Mouse (Mus musculus): ENCODE data around the gene Fxyd2. TPM values are rescaled to one million over a fixed set of nuclear protein-coding genes. Genes with fewer than 3 reads are reported as not detected.

The Fxyd2 gene
- polyA plus RNA-seq (2014; fragmentation: Nextera tagmentation; extraction: Ambion mirVana), result 8.0 and 14.1 TPM in 2 replicates

DNA sequence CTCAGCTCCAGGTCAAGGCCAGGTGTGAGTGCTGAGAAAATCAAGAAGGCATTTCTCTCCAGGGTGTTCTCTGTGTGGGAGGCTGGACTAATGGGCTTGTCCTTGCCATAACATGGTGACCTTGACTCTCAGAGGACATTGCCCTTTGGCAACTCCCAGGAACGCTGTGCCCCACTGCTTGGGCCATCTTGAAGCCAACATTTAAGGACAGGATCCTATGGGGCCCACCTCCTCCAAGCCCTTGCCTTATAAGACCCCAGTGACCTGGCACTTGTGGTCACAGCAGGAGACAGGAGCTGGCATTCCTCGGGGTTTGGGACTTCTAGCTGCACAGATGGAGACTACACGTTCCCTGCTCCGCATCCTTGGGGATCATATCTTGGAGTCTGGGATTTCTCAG, at the start of gene Fxyd2:
Gene Fxyd2 (plus strand): TSS at position 236 of the 400 bp plus-strand sequence.
- ATAC-seq (ENCODE audit: low FRiP score, low TSS enrichment) (no peak), DNase-seq (no peak)
- H3K4me1 ChIP-seq (ENCODE audit: control insufficient read depth, insufficient read depth, low read length), result no peaks in the 10 kb centered on the region
- H3K36me3 ChIP-seq (ENCODE audit: control insufficient read depth, insufficient read depth, low read length), result peaks cover 23% of the 10 kb centered on the region
- H3K4me3 ChIP-seq (replicated peaks; ENCODE audit: low read depth, low read length), result no peak within 1 kb of the TSS
- H3K27ac ChIP-seq (replicated peaks; ENCODE audit: low read depth, low read length), result no peak within 1 kb of the TSS
- no peak within 1 kb of the TSS for H3K4me2 ChIP-seq (ENCODE audit: low read length)
- H3K9me3 ChIP-seq (ENCODE audit: control insufficient read depth, low read length), result no peaks in the 10 kb centered on the region
- H3K27me3 ChIP-seq (ENCODE audit: control insufficient read depth, insufficient read depth, low read length), result no peaks in the 10 kb centered on the region
- 76% methylated on average over 4 of the region's 4 CpGs for WGBS
- no peak within 1 kb of the TSS for H3K9ac ChIP-seq (replicated peaks; ENCODE audit: low read length)

DNA sequence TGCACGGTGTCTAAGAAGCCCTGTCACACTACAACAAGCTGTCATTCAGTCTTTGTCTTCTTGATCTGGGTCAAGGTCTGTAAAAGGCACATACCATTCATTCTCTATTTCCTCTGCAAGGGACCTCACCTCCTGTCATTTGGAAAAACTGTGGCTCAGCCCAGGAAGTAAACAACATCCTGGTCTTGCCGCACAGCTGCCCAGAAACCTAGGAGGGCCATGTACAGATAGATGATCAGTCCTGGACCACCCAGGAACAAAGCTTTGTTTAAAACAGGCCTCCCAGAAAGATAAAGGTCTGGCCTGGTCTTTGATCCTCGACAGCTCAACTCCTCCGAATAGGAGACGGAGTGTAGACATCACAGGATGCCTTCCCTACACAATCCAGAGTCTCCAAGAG, 49.6 kb upstream of the Fxyd2 start:
- Histone ChIP-seq H3K36me3 (ENCODE audit: control insufficient read depth, insufficient read depth, low read length) (no peaks in the 10 kb centered on the region), H3K9me3 (ENCODE audit: control insufficient read depth, low read length) (no peaks in the 10 kb centered on the region), H3K4me2 (ENCODE audit: low read length) (no peak overlapping the region), H3K4me1 (ENCODE audit: control insufficient read depth, insufficient read depth, low read length) (no peaks in the 10 kb centered on the region), H3K27ac (replicated peaks; ENCODE audit: low read depth, low read length) (no peak overlapping the region), H3K9ac (replicated peaks; ENCODE audit: low read length) (no peak overlapping the region), H3K27me3 (ENCODE audit: control insufficient read depth, insufficient read depth, low read length) (no peaks in the 10 kb centered on the region), H3K4me3 (replicated peaks; ENCODE audit: low read depth, low read length) (no peak overlapping the region)
- no peak for ATAC-seq (ENCODE audit: low FRiP score, low TSS enrichment)
- WGBS, result 50% methylated on average over 5 of the region's 5 CpGs
- DNase-seq, result no peak

DNA sequence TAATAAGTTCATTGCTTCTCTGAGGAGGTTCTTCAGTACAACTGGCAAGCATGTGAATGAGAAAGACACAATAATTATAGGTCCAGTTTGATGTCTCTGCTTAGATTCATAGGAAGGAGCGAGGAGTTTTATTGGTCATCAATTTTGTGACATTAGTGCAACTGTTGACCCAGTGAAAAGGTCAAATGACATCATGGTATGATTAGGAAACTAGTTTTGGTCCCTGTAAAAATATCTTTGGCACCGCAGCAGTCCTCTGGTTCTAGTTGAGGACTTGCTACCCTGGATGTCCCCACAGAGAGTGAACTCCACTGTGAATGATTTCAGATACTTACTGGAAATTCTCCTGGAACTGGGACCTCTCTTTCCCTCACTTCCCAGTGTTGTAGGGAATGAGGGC, 44.3 kb upstream of the Fxyd2 start:
- Histone ChIP-seq H3K27ac (replicated peaks; ENCODE audit: low read depth, low read length) (no peak overlapping the region), H3K36me3 (ENCODE audit: control insufficient read depth, insufficient read depth, low read length) (no peaks in the 10 kb centered on the region), H3K9me3 (ENCODE audit: control insufficient read depth, low read length) (no peaks in the 10 kb centered on the region), H3K4me2 (ENCODE audit: low read length) (no peak overlapping the region), H3K27me3 (ENCODE audit: control insufficient read depth, insufficient read depth, low read length) (no peaks in the 10 kb centered on the region), H3K4me3 (replicated peaks; ENCODE audit: low read depth, low read length) (no peak overlapping the region), H3K9ac (replicated peaks; ENCODE audit: low read length) (no peak overlapping the region), H3K4me1 (ENCODE audit: control insufficient read depth, insufficient read depth, low read length) (no peaks in the 10 kb centered on the region)
- 89% methylated on average over 2 of the region's 2 CpGs for WGBS
- DNase-seq, result no peak
- ATAC-seq (ENCODE audit: low FRiP score, low TSS enrichment), result no peak

DNA sequence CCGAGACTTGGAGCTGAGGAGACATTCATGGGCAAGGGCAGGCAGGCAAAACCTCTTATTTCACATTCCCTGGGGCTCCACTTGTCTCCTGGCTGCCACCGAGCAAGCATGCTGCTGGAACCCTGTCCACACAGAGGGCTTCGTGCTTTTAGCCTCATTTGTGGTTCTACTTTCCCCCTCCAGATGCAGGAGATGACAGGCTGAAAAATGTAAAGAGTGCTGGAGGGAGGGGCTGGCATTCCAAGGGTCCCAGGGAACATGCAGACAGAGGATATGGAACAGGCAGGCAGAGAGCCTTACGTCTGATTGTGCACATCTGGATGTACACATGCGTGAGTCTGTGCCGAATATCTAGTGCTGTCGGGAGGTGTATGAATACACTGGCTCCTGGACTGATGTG, 41.1 kb upstream of the Fxyd2 start:
- WGBS, result 82% methylated on average over 7 of the region's 7 CpGs

DNA sequence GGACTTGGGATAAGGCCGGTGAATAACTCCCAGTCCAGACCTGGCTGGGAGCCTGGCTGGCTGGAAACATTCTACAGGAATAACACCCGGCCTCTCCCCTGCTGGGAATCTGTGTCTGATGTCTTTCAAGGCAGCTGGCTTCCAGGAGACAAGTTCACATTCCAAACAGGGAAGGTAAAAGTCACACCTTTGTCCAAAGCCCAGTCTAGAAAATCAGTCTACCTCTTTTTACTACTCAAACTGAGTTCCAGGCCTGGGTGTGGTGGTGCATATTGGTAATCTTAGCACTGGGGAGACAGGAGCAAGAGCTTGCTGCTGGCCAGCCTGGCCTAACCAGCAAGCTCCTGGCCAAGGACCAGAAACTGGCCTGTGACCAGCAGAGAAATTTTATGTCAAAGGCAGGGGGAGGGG, 37.4 kb upstream of the Fxyd2 start:
- Histone ChIP-seq H3K4me1 (ENCODE audit: control insufficient read depth, insufficient read depth, low read length) (no peaks in the 10 kb centered on the region), H3K4me2 (ENCODE audit: low read length) (no peak overlapping the region), H3K36me3 (ENCODE audit: control insufficient read depth, insufficient read depth, low read length) (no peaks in the 10 kb centered on the region), H3K4me3 (replicated peaks; ENCODE audit: low read depth, low read length) (no peak overlapping the region), H3K27me3 (ENCODE audit: control insufficient read depth, insufficient read depth, low read length) (no peaks in the 10 kb centered on the region), H3K27ac (replicated peaks; ENCODE audit: low read depth, low read length) (no peak overlapping the region), H3K9me3 (ENCODE audit: control insufficient read depth, low read length) (no peaks in the 10 kb centered on the region), H3K9ac (replicated peaks; ENCODE audit: low read length) (no peak overlapping the region)
- ATAC-seq (ENCODE audit: low FRiP score, low TSS enrichment) (no peak), DNase-seq (no peak)
- WGBS, result 49% methylated on average over 2 of the region's 2 CpGs

More for the DNA sequence above, 41.1 kb upstream of the Fxyd2 start:
- Histone ChIP-seq H3K9me3 (ENCODE audit: control insufficient read depth, low read length) (no peaks in the 10 kb centered on the region), H3K27me3 (ENCODE audit: control insufficient read depth, insufficient read depth, low read length) (no peaks in the 10 kb centered on the region), H3K4me3 (replicated peaks; ENCODE audit: low read depth, low read length) (no peak overlapping the region), H3K4me2 (ENCODE audit: low read length) (no peak overlapping the region), H3K27ac (replicated peaks; ENCODE audit: low read depth, low read length) (no peak overlapping the region), H3K36me3 (ENCODE audit: control insufficient read depth, insufficient read depth, low read length) (no peaks in the 10 kb centered on the region), H3K9ac (replicated peaks; ENCODE audit: low read length) (no peak overlapping the region), H3K4me1 (ENCODE audit: control insufficient read depth, insufficient read depth, low read length) (no peaks in the 10 kb centered on the region)
- ATAC-seq (ENCODE audit: low FRiP score, low TSS enrichment) (no peak), DNase-seq (no peak)

DNA sequence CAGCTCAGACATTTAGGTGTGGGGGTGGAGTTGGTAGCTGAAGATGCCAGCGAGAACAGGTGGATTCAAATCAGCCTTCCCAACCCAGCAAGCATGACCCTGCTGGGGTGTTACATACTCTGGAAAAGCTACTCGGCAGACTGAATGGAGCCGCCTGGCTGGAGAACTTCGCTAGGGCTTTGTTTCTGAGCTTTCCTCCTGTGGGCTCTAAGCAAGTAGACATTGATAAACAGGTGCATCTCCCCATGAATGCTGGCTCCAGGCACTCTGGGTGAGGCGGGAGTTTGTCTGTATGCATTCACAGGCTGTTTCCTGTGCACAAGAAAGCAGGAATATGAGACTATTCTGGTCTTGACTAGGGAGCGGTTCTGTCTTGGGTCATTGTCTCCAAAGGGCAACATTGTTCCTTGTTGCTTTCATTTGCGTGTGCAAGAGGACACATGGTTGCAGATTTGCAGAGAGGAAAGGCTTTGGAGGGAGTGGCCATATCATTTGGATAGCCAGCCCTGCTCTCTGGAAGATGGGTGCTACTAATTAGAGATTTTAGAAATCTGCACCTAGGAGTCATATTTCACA, 35.7 kb upstream of the Fxyd2 start:
- Histone ChIP-seq H3K27ac (replicated peaks; ENCODE audit: low read depth, low read length) (no peak overlapping the region), H3K4me1 (ENCODE audit: control insufficient read depth, insufficient read depth, low read length) (no peaks in the 10 kb centered on the region), H3K4me2 (ENCODE audit: low read length) (no peak overlapping the region), H3K36me3 (ENCODE audit: control insufficient read depth, insufficient read depth, low read length) (no peaks in the 10 kb centered on the region), H3K9ac (replicated peaks; ENCODE audit: low read length) (no peak overlapping the region), H3K4me3 (replicated peaks; ENCODE audit: low read depth, low read length) (no peak overlapping the region), H3K9me3 (ENCODE audit: control insufficient read depth, low read length) (no peaks in the 10 kb centered on the region), H3K27me3 (ENCODE audit: control insufficient read depth, insufficient read depth, low read length) (no peaks in the 10 kb centered on the region)
- 62% methylated on average over 7 of the region's 7 CpGs for WGBS
- ATAC-seq (ENCODE audit: low FRiP score, low TSS enrichment) (no peak), DNase-seq (no peak)

DNA sequence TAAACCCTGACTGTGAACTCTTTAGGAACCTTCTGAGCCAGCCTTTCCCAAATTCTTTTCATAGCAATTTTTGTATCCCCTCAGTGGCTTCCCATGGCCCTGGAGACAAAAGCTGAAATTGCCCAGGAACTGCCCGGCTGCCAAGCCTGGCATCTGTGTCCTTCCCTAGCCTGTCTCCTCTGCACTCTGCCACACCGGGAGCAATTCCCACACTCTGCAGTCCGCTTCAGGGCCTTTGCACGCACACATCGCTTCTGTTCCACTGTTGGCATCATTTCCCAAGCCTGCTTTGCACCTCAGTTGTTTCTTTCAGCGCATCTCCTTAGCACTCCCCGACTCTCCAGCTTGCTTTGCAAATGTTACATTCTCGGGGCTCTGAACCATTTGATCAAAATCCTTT, 31.8 kb upstream of the Fxyd2 start:
- Histone ChIP-seq H3K36me3 (ENCODE audit: control insufficient read depth, insufficient read depth, low read length) (no peaks in the 10 kb centered on the region), H3K9ac (replicated peaks; ENCODE audit: low read length) (no peak overlapping the region), H3K27me3 (ENCODE audit: control insufficient read depth, insufficient read depth, low read length) (no peaks in the 10 kb centered on the region), H3K27ac (replicated peaks; ENCODE audit: low read depth, low read length) (no peak overlapping the region), H3K4me1 (ENCODE audit: control insufficient read depth, insufficient read depth, low read length) (peaks cover 22% of the 10 kb centered on the region), H3K4me3 (replicated peaks; ENCODE audit: low read depth, low read length) (no peak overlapping the region), H3K4me2 (ENCODE audit: low read length) (no peak overlapping the region), H3K9me3 (ENCODE audit: control insufficient read depth, low read length) (no peaks in the 10 kb centered on the region)
- WGBS, result 86% methylated on average over 8 of the region's 8 CpGs
- DNase-seq (no peak), ATAC-seq (ENCODE audit: low FRiP score, low TSS enrichment) (no peak)

DNA sequence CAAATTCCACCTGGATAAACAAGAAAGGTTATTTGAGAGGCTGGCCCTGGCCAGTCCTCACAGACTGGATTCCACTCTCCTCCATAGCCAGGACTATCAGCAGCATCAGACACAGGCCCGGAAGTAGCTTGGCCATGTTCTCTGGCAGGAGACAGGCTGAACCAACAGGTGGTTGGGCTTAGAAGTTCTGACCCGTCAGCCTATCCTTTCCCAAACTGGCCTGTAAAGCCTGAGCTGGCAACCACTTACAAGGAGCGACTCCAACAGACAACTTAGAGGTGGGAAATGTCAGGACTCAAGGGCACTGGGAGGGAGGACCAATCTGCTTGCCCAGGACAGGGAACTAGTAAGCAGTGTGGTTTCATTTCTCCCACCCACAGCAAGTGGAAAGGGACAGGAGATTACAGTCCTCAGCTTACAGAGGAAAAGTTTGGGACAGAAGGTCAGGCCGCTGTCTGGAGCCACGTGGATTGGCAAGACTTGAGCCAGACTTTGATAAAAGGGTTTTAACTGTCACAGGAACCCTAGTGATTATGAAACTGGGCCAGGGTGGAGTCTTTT, 31.0 kb upstream of the Fxyd2 start:
- no peak overlapping the region for H3K4me2 ChIP-seq (ENCODE audit: low read length)
- H3K36me3 ChIP-seq (ENCODE audit: control insufficient read depth, insufficient read depth, low read length), result no peaks in the 10 kb centered on the region
- no peaks in the 10 kb centered on the region for H3K9me3 ChIP-seq (ENCODE audit: control insufficient read depth, low read length)
- H3K27ac ChIP-seq (replicated peaks; ENCODE audit: low read depth, low read length), result no peak overlapping the region
- no peak overlapping the region for H3K4me3 ChIP-seq (replicated peaks; ENCODE audit: low read depth, low read length)
- 79% methylated on average over 5 of the region's 5 CpGs for WGBS
- H3K4me1 ChIP-seq (ENCODE audit: control insufficient read depth, insufficient read depth, low read length), result peaks cover 25% of the 10 kb centered on the region
- DNase-seq (no peak), ATAC-seq (ENCODE audit: low FRiP score, low TSS enrichment) (no peak)
- H3K27me3 ChIP-seq (ENCODE audit: control insufficient read depth, insufficient read depth, low read length), result no peaks in the 10 kb centered on the region
- H3K9ac ChIP-seq (replicated peaks; ENCODE audit: low read length), result no peak overlapping the region

DNA sequence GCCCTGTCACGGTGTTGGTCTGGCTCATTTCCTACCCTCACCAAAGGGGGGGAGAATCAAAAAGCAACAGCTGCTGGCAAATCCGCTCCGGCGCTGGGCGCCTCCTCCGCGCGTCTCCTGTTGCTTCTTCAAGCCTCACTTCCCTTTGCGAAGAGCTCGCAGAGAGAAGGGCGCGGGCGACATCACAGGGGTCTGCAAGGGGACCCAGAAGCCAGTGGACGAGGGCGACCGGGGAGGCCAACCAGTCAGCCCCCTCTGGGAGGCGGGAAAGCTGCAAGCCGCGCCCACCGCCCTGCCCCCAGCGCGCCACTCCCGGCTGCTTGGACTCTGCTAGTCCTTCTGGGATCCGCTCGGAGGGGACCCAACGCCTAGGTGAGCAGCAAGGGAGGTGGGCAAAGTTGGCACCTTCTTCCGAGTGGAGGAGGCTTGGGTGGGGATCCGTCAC, 29.3 kb upstream of the Fxyd2 start, which contains the start of gene Fxyd6:
Gene Fxyd6 (plus strand): TSS at position 69 of the 445 bp plus-strand sequence.
- Histone ChIP-seq H3K27ac (replicated peaks; ENCODE audit: low read depth, low read length) (peak within 1 kb of the TSS; percentile 89), H3K9ac (replicated peaks; ENCODE audit: low read length) (peak within 1 kb of the TSS; percentile 86), H3K27me3 (ENCODE audit: control insufficient read depth, insufficient read depth, low read length) (no peaks in the 10 kb centered on the region), H3K4me1 (ENCODE audit: control insufficient read depth, insufficient read depth, low read length) (peaks cover 25% of the 10 kb centered on the region), H3K4me3 (replicated peaks; ENCODE audit: low read depth, low read length) (peak within 1 kb of the TSS; percentile 71), H3K36me3 (ENCODE audit: control insufficient read depth, insufficient read depth, low read length) (no peaks in the 10 kb centered on the region), H3K4me2 (ENCODE audit: low read length) (peak within 1 kb of the TSS; percentile 62), H3K9me3 (ENCODE audit: control insufficient read depth, low read length) (no peaks in the 10 kb centered on the region)
- ATAC-seq (ENCODE audit: low FRiP score, low TSS enrichment) (peak; percentile 75; the same call in 1 of the 2 replicates), DNase-seq (peak; percentile 81)
- WGBS, result under 1% methylated on average over 28 of the region's 28 CpGs
